Mouse (Mus musculus) liver, adult 2 months (tissue): ENCODE measurements around the gene Eral1.

Source experiments
- CTCF ChIP-seq: fragments of 200-500 bp; IDR thresholded peaks from 2 replicates; pipeline ENCODE4 v1.5.1; 2011; ENCODE audit warnings: low read depth, low read length, control low read depth
- POLR2A ChIP-seq: fragments of 200-500 bp; IDR thresholded peaks from 2 replicates; pipeline ENCODE4 v1.6.1; 2011; ENCODE audit warnings: low read length, control low read depth; ENCODE audit not compliant: insufficient read depth; ENCODE audit errors: extremely low read depth

DNA sequence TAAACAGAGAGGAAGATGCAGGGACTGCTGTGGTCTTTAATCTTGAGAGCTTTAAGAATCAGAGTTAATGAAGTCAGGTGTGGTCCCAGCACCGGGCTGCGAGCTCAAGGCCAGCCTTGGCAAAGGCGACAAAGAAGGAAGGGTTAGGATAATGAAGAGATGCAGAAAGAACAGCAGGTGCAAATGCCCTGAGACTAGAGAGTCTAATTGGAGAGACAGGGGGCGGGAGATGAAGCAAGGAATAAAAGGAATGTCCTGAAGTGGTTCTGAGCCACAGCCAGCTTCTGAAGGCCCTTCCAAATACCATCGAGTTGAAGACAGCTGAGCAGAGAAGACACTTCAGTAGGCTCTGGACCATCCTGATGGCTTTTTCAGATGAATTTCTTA is 47.4 kb downstream of the Eral1 start:
- TF ChIP-seq CTCF (no peak), POLR2A (no peak)
